ENCODE assay signal across 8 mouse cellular contexts in genomic region chr11:43835456-43835855, GRCm38 (mm10).
DNase-seq lines count a peak whose midpoint lies in the region; ATAC-seq and TF ChIP-seq lines count a peak whose summit lies in the region.

No protein-coding gene starts in this region.

- TF ChIP-seq CTCF in lung, embryonic 14.5 days (IDR thresholded peaks at IDR 0.05; ENCODE audit: low read depth): no peak
- TF ChIP-seq CTCF in intestine, postnatal 0 days (IDR thresholded peaks at IDR 0.05; ENCODE audit: low read depth): no peak
- no peak for TF ChIP-seq CTCF in lung, adult 2 months (IDR thresholded peaks at IDR 0.05; ENCODE audit: insufficient read depth, low read length)

- no peak overlapping the region for H3K9ac ChIP-seq in forebrain, embryonic 16.5 days (replicated peaks; ENCODE audit: low read depth, low read length)
- no peak overlapping the region for H3K9ac ChIP-seq in lung, embryonic 14.5 days
- H3K9ac ChIP-seq in intestine, postnatal 0 days (ENCODE audit: low read depth, low read length): no peak overlapping the region
- H3K9ac ChIP-seq in neural tube, embryonic 14.5 days (replicated peaks; ENCODE audit: low read depth, low read length): no peak overlapping the region

- no peak overlapping the region for H3K27ac ChIP-seq in forebrain, embryonic 10.5 days
- no peak overlapping the region for H3K27ac ChIP-seq in forebrain, embryonic 16.5 days (ENCODE audit: low read length)
- H3K27ac ChIP-seq in lung, embryonic 14.5 days (ENCODE audit: low read depth): no peak overlapping the region
- H3K27ac ChIP-seq in intestine, postnatal 0 days (ENCODE audit: low read depth, low read length): no peak overlapping the region
- no peak overlapping the region for H3K27ac ChIP-seq in neural tube, embryonic 14.5 days (ENCODE audit: low read depth, low read length)

- H3K4me3 ChIP-seq in forebrain, embryonic 10.5 days: peak overlapping the region; percentile 64
- H3K4me3 ChIP-seq in forebrain, embryonic 16.5 days (replicated peaks; ENCODE audit: low read length): no peak overlapping the region
- H3K4me3 ChIP-seq in lung, embryonic 14.5 days (ENCODE audit: low read depth, low read length): peak overlapping the region; percentile 50
- H3K4me3 ChIP-seq in intestine, postnatal 0 days (ENCODE audit: low read depth, low read length): no peak overlapping the region
- H3K4me3 ChIP-seq in neural tube, embryonic 14.5 days (ENCODE audit: low read depth, low read length): 0 out of 2 replicates have a peak overlapping the region, but pooled peaks have one; percentile 51
- H3K4me3 ChIP-seq in lung, adult 2 months (replicated peaks; ENCODE audit: extremely low read depth, low read depth, low read length): no peak overlapping the region

- H3K4me1 ChIP-seq in forebrain, embryonic 10.5 days: peaks cover 12% of the 10 kb centered on the region
- H3K4me1 ChIP-seq in forebrain, embryonic 16.5 days (replicated peaks; ENCODE audit: control insufficient read depth, insufficient read depth, low read length): peaks cover 8% of the 10 kb centered on the region; the same call in 1 of the 2 replicates
- H3K4me1 ChIP-seq in lung, embryonic 14.5 days (ENCODE audit: insufficient read depth): peaks cover 8% of the 10 kb centered on the region; the same call in 1 of the 2 replicates
- no peaks in the 10 kb centered on the region for H3K4me1 ChIP-seq in intestine, postnatal 0 days (replicated peaks; ENCODE audit: control insufficient read depth, insufficient read depth, low read length)
- H3K4me1 ChIP-seq in neural tube, embryonic 14.5 days (ENCODE audit: control insufficient read depth, insufficient read depth, low read length): no peaks in the 10 kb centered on the region
- H3K4me1 ChIP-seq in lung, adult 2 months (ENCODE audit: control insufficient read depth, insufficient read depth, low read length): no peaks in the 10 kb centered on the region

- no peaks in the 10 kb centered on the region for H3K9me3 ChIP-seq in forebrain, embryonic 10.5 days
- H3K9me3 ChIP-seq in forebrain, embryonic 16.5 days (ENCODE audit: control insufficient read depth, low read length): no peaks in the 10 kb centered on the region
- H3K9me3 ChIP-seq in lung, embryonic 14.5 days (ENCODE audit: low read depth, low read length): no peaks in the 10 kb centered on the region
- H3K9me3 ChIP-seq in intestine, postnatal 0 days (ENCODE audit: control insufficient read depth): no peaks in the 10 kb centered on the region
- no peaks in the 10 kb centered on the region for H3K9me3 ChIP-seq in neural tube, embryonic 14.5 days (ENCODE audit: control insufficient read depth, low read length)

- H3K27me3 ChIP-seq in forebrain, embryonic 10.5 days (ENCODE audit: poor library complexity, severe bottlenecking): peaks cover 63% of the 10 kb centered on the region
- H3K27me3 ChIP-seq in forebrain, embryonic 16.5 days (replicated peaks; ENCODE audit: control insufficient read depth, insufficient read depth, low read length): peaks cover 21% of the 10 kb centered on the region
- peaks cover 17% of the 10 kb centered on the region for H3K27me3 ChIP-seq in lung, embryonic 14.5 days (ENCODE audit: insufficient read depth, low read length)
- peaks cover 18% of the 10 kb centered on the region for H3K27me3 ChIP-seq in intestine, postnatal 0 days (replicated peaks; ENCODE audit: control insufficient read depth, insufficient read depth, low read length)
- H3K27me3 ChIP-seq in neural tube, embryonic 14.5 days (ENCODE audit: control insufficient read depth, insufficient read depth, low read length): no peaks in the 10 kb centered on the region

- no peaks in the 10 kb centered on the region for H3K36me3 ChIP-seq in forebrain, embryonic 10.5 days (replicated peaks)
- no peaks in the 10 kb centered on the region for H3K36me3 ChIP-seq in forebrain, embryonic 16.5 days (ENCODE audit: control insufficient read depth, insufficient read depth)
- no peaks in the 10 kb centered on the region for H3K36me3 ChIP-seq in lung, embryonic 14.5 days (ENCODE audit: insufficient read depth)
- no peaks in the 10 kb centered on the region for H3K36me3 ChIP-seq in intestine, postnatal 0 days (ENCODE audit: control insufficient read depth, insufficient read depth)
- no peaks in the 10 kb centered on the region for H3K36me3 ChIP-seq in neural tube, embryonic 14.5 days (ENCODE audit: control insufficient read depth, insufficient read depth, low read length)

- H3K4me2 ChIP-seq in forebrain, embryonic 16.5 days (ENCODE audit: low read length): no peak overlapping the region
- H3K4me2 ChIP-seq in lung, embryonic 14.5 days: peak overlapping the region; percentile 77
- H3K4me2 ChIP-seq in intestine, postnatal 0 days (replicated peaks; ENCODE audit: low read depth): peak overlapping the region; percentile 76
- H3K4me2 ChIP-seq in neural tube, embryonic 14.5 days (ENCODE audit: low read depth, low read length): peak overlapping the region; percentile 77

- ATAC-seq in forebrain, embryonic 16.5 days: no peak
- no peak; the same call in 1 of the 2 replicates for ATAC-seq in lung, embryonic 14.5 days (ENCODE audit: insufficient read depth)
- ATAC-seq in intestine, postnatal 0 days: no peak
- ATAC-seq in neural tube, embryonic 14.5 days (ENCODE audit: low read depth): 0 out of 2 replicates have a peak, but pooled peaks have one; percentile 5

- no peak for TF ChIP-seq POLR2A in lung, adult 2 months (IDR thresholded peaks at IDR 0.05; ENCODE audit: borderline replicate concordance, extremely low read depth, low read depth, low read length)

- DNase-seq in forebrain, embryonic 10.5 days (ENCODE audit: extremely low spot score, low spot score): no peak
- no peak for DNase-seq in lung, embryonic 14.5 days
- DNase-seq in lung, postnatal 36 days: no peak
- DNase-seq in spleen, postnatal 10 days (ENCODE audit: low spot score in 2 of 2): no peak
- no peak for DNase-seq in lung, adult 2 months

- 94% methylated on average over 15 of the region's 15 CpGs for WGBS in forebrain, embryonic 10.5 days
- WGBS in forebrain, embryonic 16.5 days: 92% methylated on average over 15 of the region's 15 CpGs
- 91% methylated on average over 15 of the region's 15 CpGs for WGBS in lung, embryonic 14.5 days
- WGBS in intestine, postnatal 0 days: 94% methylated on average over 15 of the region's 15 CpGs
- 94% methylated on average over 15 of the region's 15 CpGs for WGBS in neural tube, embryonic 14.5 days
- WGBS in lung, adult 2 months: 88% methylated on average over 15 of the region's 15 CpGs

Comparison
In these comparisons a context has a peak if more than half of its experiments do, and no peak if none do; other contexts are left out.
1. H3K4me3 ChIP-seq: peak in forebrain, embryonic 10.5 days (single experiment), lung, embryonic 14.5 days (single experiment) and neural tube, embryonic 14.5 days (single experiment); none in forebrain, embryonic 16.5 days (single experiment), intestine, postnatal 0 days (single experiment) and lung, adult 2 months (single experiment).